Mouse (Mus musculus): ENCODE data around the gene Srrm1.

DNA sequence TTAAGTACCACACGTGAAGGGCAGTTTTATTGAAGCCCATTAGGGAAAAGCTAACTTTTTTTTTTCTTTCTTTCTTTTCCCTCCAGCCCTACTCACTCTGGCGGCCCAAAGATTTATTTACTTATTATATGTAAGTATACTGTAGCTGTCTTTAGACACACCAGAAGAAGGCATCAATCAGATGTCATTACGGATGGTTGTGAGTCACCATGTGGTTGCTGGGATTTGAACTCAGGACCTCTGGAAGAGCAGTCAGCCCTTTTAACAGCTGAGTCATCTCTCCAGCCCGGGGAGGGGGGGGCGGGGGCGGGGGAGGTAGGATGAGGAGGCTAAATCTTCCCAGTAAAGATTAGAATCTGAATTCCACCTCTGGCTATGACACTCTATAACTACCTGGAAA, 40.3 kb upstream of the Srrm1 start:
- TF ChIP-seq CTCF (IDR thresholded peaks at IDR 0.05; ENCODE audit: borderline replicate concordance, insufficient read depth, low read length) (no peak), POLR2A (IDR thresholded peaks at IDR 0.05; ENCODE audit: low read depth, low read length) (no peak)
